Mouse (Mus musculus) intestine, postnatal 0 days (tissue): Measurements from ENCODE around the gene Tmub2. TPM values are rescaled to one million over a fixed set of nuclear protein-coding genes. Genes with fewer than 3 reads are reported as not detected.

Experiments used
- ATAC-seq: fragments of 200-750 bp; cut with Nextera tagmentation; 2 replicates; pipeline ENCODE4 v1.8.0; 2017; ENCODE audit warnings: mild to moderate bottlenecking, moderate TSS enrichment, moderate library complexity
- H3K27ac ChIP-seq: fragments of 300-500 bp; sonication (generic); 2 replicates; pipeline ENCODE4 v1.5.1; 2014; ENCODE audit warnings: mild to moderate bottlenecking, low read depth, low read length, moderate library complexity
- H3K27me3 ChIP-seq: fragments of 300-500 bp; sonication (generic); replicated peaks from 2 replicates; pipeline ENCODE4 v1.6.1; 2014; ENCODE audit warnings: low read length, mixed read lengths; ENCODE audit not compliant: control insufficient read depth, insufficient read depth
- H3K36me3 ChIP-seq: fragments of 300-500 bp; sonication (generic); 2 replicates; pipeline ENCODE4 v1.6.1; 2014; ENCODE audit warnings: mild to moderate bottlenecking, moderate library complexity; ENCODE audit not compliant: control insufficient read depth, insufficient read depth
- H3K4me1 ChIP-seq: fragments of 300-500 bp; sonication (generic); replicated peaks from 2 replicates; pipeline ENCODE4 v1.6.1; 2014; ENCODE audit warnings: antibody characterized with exemption, low read length, mixed read lengths; ENCODE audit not compliant: control insufficient read depth, insufficient read depth
- H3K4me2 ChIP-seq: fragments of 300-500 bp; sonication (generic); replicated peaks from 2 replicates; pipeline ENCODE4 v1.6.1; 2014; ENCODE audit warnings: low read depth, mild to moderate bottlenecking, moderate library complexity
- H3K4me3 ChIP-seq: fragments of 300-500 bp; sonication (generic); 2 replicates; pipeline ENCODE4 v1.5.1; 2014; ENCODE audit warnings: low read depth, low read length
- H3K9ac ChIP-seq: fragments of 300-500 bp; sonication (generic); 2 replicates; pipeline ENCODE4 v1.6.1; 2014; ENCODE audit warnings: mild to moderate bottlenecking, low read depth, low read length
- H3K9me3 ChIP-seq: fragments of 300-500 bp; sonication (generic); 2 replicates; pipeline ENCODE4 v1.6.1; 2016; ENCODE audit warnings: mixed run types; ENCODE audit not compliant: control insufficient read depth
- CTCF ChIP-seq: sonication (generic); IDR thresholded peaks from 2 replicates; pipeline ENCODE4 v1.5.1; 2016; ENCODE audit warnings: low read depth, mild to moderate bottlenecking, control low read depth, antibody characterized with exemption, moderate library complexity
- WGBS: fragments of 180-500 bp; shearing (Covaris S2); extraction: QIAGEN DNeasy Blood & Tissue Kit; methylation state at CpG from one replicate; pipeline ENCODE4 v1.1.7; 2014; 5-methylcytosine and 5-hydroxymethylcytosine counted together
- polyA plus RNA-seq: library from polyadenylated mRNA; unstranded; fragments of >200 nt; fragmentation: Nextera tagmentation; extraction: Ambion mirVana; gene quantifications from 2 replicates; pipeline ENCODE4 v1.2.1, GENCODE M21; 2015

Gene Tmub2
- polyA plus RNA-seq, 1 experiment from 2014 or later, result 43.3 TPM

- no peak for TF ChIP-seq CTCF
- ATAC-seq, result no peak
- WGBS, result 47% methylated on average over 9 of the region's 9 CpGs
- no peak overlapping the region for H3K4me2 ChIP-seq
- no peaks in the 10 kb centered on the region for H3K27me3 ChIP-seq
- H3K4me3 ChIP-seq, result no peak overlapping the region
- H3K4me1 ChIP-seq, result no peaks in the 10 kb centered on the region; the same call in 1 of the 2 replicates
- H3K9ac ChIP-seq, result no peak overlapping the region
- no peaks in the 10 kb centered on the region for H3K9me3 ChIP-seq
- no peaks in the 10 kb centered on the region for H3K36me3 ChIP-seq
- no peak overlapping the region for H3K27ac ChIP-seq
Measured at GRCm38 (mm10) chr11:102334973-102335700, 50.4 kb downstream of the Tmub2 start.

DNA sequence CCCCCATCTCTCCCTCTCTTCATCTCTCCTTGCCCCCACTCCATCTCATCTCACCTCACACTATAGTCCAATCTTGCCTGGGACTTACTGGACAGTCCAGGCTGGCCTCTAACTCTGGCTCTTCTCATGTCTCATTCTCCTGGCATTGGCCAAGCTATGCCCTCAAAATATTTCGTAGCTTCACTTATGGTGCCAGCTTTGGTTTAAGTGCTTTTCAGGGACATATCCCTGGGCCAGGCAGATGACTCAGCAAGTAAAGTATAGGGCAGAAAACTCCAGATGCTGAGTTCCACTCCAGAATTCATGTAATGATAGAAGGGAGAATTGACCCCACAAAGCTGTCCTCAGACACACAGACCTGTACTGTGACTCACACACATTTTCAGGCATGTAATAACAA, 51.5 kb downstream of the Tmub2 start:
- no peak for TF ChIP-seq CTCF
- no peaks in the 10 kb centered on the region for H3K36me3 ChIP-seq
- H3K9me3 ChIP-seq, result no peaks in the 10 kb centered on the region
- no peak overlapping the region for H3K9ac ChIP-seq
- 75% methylated on average over 1 of the region's 1 CpGs for WGBS
- no peaks in the 10 kb centered on the region; the same call in 1 of the 2 replicates for H3K4me1 ChIP-seq
- ATAC-seq, result no peak
- H3K4me2 ChIP-seq, result no peak overlapping the region
- H3K4me3 ChIP-seq, result no peak overlapping the region
- H3K27me3 ChIP-seq, result no peaks in the 10 kb centered on the region
- H3K27ac ChIP-seq, result no peak overlapping the region

- Histone ChIP-seq H3K4me1 (no peaks in the 10 kb centered on the region; the same call in 1 of the 2 replicates), H3K4me2 (no peak overlapping the region), H3K4me3 (no peak overlapping the region), H3K36me3 (no peaks in the 10 kb centered on the region), H3K9me3 (no peaks in the 10 kb centered on the region), H3K9ac (no peak overlapping the region), H3K27me3 (no peaks in the 10 kb centered on the region), H3K27ac (no peak overlapping the region)
- ATAC-seq, result no peak
- WGBS, result 53% methylated on average over 1 of the region's 1 CpGs
- no peak for TF ChIP-seq CTCF
Measured at GRCm38 (mm10) chr11:102337921-102338320, 53.2 kb downstream of the Tmub2 start.

GRCm38 (mm10) chr11:102338561-102338960, 53.8 kb downstream of the Tmub2 start:
- Histone ChIP-seq H3K9ac (no peak overlapping the region), H3K4me3 (no peak overlapping the region), H3K9me3 (no peaks in the 10 kb centered on the region), H3K27ac (no peak overlapping the region), H3K4me2 (no peak overlapping the region), H3K36me3 (no peaks in the 10 kb centered on the region), H3K27me3 (no peaks in the 10 kb centered on the region), H3K4me1 (no peaks in the 10 kb centered on the region; the same call in 1 of the 2 replicates)
- WGBS, result 40% methylated on average over 3 of the region's 3 CpGs
- ATAC-seq, result no peak
- TF ChIP-seq CTCF, result no peak

Other genes starting within 250 kb of the Tmub2 start
- gene Cd300lg, start 243.4 kb upstream of the Tmub2 start, polyA plus RNA-seq, result 5.4 and 5.6 TPM in 2 replicates
- gene Mpp2, start 196.4 kb upstream of the Tmub2 start, polyA plus RNA-seq, result 1.7 and 2.2 TPM in 2 replicates
- gene Ppy, start 183.6 kb upstream of the Tmub2 start, polyA plus RNA-seq, result 1.2 and 3.4 TPM in 2 replicates
- gene Pyy, start 177.1 kb upstream of the Tmub2 start, polyA plus RNA-seq, result 181 and 192 TPM in 2 replicates
- 37.9 and 40.4 TPM in 2 replicates for gene Nags, start 139.4 kb upstream of the Tmub2 start, polyA plus RNA-seq
- 10.9 and 11.4 TPM in 2 replicates for gene Tmem101, start 128.5 kb upstream of the Tmub2 start, polyA plus RNA-seq
- 103 and 107 TPM in 2 replicates for gene Lsm12, start 99.6 kb upstream of the Tmub2 start, polyA plus RNA-seq
- gene G6pc3, start 95.3 kb upstream of the Tmub2 start, polyA plus RNA-seq, result 20.4 and 21.1 TPM in 2 replicates
- gene Hdac5, start 54.8 kb upstream of the Tmub2 start, polyA plus RNA-seq, result 30.1 and 30.4 TPM in 2 replicates
- 2.7 and 3.4 TPM in 2 replicates for gene BC030867, start 36.0 kb upstream of the Tmub2 start, polyA plus RNA-seq
- 0.05 and 0.09 TPM in 2 replicates for gene Asb16, start 16.2 kb upstream of the Tmub2 start, polyA plus RNA-seq
- gene Atxn7l3, start 11.7 kb downstream of the Tmub2 start, polyA plus RNA-seq, result 8.6 and 10.5 TPM in 2 replicates
- gene Ubtf, start 34.8 kb downstream of the Tmub2 start, polyA plus RNA-seq, result 39.6 and 41.9 TPM in 2 replicates
- 0.29 and 0.34 TPM in 2 replicates for gene Slc4a1, start 81.3 kb downstream of the Tmub2 start, polyA plus RNA-seq
- 5.2 and 5.3 TPM in 2 replicates for gene Rundc3a, start 108.5 kb downstream of the Tmub2 start, polyA plus RNA-seq
- 283 and 296 TPM in 2 replicates for gene Slc25a39, start 123.0 kb downstream of the Tmub2 start, polyA plus RNA-seq
- gene Grn, start 145.4 kb downstream of the Tmub2 start, polyA plus RNA-seq, result 339 and 382 TPM in 2 replicates
- gene Fam171a2, start 162.8 kb downstream of the Tmub2 start, polyA plus RNA-seq, result 1.7 and 1.8 TPM in 2 replicates
- gene Itga2b, start 185.2 kb downstream of the Tmub2 start, polyA plus RNA-seq, result 2.5 and 2.6 TPM in 2 replicates